Mouse (Mus musculus): Measurements from ENCODE around the gene Zcwpw1.
"Not testable (repeated sequence)": the region's sequence is repeated elsewhere in the genome, so short reads cannot be mapped to it uniquely, and the experiment has no call there.

Gene Zcwpw1

GRCm38 (mm10) chr5:137836611-137837010, 49.0 kb downstream of the Zcwpw1 start:
- DNase-seq: no peak

GRCm38 (mm10) chr5:137837110-137837509, 49.5 kb downstream of the Zcwpw1 start:
- DNase-seq: not testable (repeated sequence)

GRCm38 (mm10) chr5:137850313-137850712, 62.7 kb downstream of the Zcwpw1 start:
- DNase-seq: not testable (repeated sequence)

GRCm38 (mm10) chr5:137854907-137855306, 67.3 kb downstream of the Zcwpw1 start:
- not testable (repeated sequence) for DNase-seq

GRCm38 (mm10) chr5:137856870-137857269, 69.3 kb downstream of the Zcwpw1 start:
- DNase-seq: not testable (repeated sequence)

- not testable (repeated sequence) for DNase-seq
These were observed 70.5 kb downstream of the Zcwpw1 start, which contains the start of gene Pilrb1 for GRCm38 (mm10) chr5:137857960-137858710. Pilrb1 (minus strand) TSS chr5:137858106.

GRCm38 (mm10) chr5:137864008-137864407, 76.4 kb downstream of the Zcwpw1 start:
- DNase-seq: not testable (repeated sequence)

GRCm38 (mm10) chr5:137868600-137868999, 81.0 kb downstream of the Zcwpw1 start:
- DNase-seq: not testable (repeated sequence)

GRCm38 (mm10) chr5:137871644-137872380, 84.2 kb downstream of the Zcwpw1 start, which contains the start of gene Pilrb2:
Pilrb2 (minus strand) TSS chr5:137871815.
- not testable (repeated sequence) for DNase-seq

All from thymus, postnatal 25 days (tissue).